Mouse (Mus musculus) gastrocnemius, adult 18-20 months (tissue): ENCODE measurements at regions not wholly inside any gene's neighbourhood (a gene's known extent, or its start where the extent isn't known, plus 50 kb on each side); places are given as distances from the start of the nearest gene placed in this dataset.

Experiments used
- DNase-seq: peaks from one replicate; pipeline ENCODE4 v3.0.0; 2021; ENCODE audit warnings: low spot score

DNA sequence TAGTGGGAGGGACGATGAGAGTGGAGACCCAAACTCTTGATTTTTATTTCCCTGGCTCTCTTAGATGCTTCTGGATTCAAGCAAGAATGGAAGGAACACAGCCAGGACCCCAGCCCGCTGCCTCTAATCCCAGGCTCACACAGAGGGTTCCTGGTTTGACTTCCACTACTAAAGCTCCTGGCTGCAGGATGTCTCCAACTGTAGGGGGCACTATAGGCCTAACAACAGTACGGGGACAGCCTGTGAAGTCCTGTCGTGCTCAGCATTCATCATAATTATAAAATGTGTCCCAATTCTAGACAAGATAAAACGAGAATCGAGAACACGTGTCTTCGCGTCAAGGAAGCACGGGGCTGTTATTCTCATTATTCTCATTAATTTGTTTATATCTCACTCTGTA is 254.3 kb upstream of the Kcnab2 start:
- DNase-seq: no peak

DNA sequence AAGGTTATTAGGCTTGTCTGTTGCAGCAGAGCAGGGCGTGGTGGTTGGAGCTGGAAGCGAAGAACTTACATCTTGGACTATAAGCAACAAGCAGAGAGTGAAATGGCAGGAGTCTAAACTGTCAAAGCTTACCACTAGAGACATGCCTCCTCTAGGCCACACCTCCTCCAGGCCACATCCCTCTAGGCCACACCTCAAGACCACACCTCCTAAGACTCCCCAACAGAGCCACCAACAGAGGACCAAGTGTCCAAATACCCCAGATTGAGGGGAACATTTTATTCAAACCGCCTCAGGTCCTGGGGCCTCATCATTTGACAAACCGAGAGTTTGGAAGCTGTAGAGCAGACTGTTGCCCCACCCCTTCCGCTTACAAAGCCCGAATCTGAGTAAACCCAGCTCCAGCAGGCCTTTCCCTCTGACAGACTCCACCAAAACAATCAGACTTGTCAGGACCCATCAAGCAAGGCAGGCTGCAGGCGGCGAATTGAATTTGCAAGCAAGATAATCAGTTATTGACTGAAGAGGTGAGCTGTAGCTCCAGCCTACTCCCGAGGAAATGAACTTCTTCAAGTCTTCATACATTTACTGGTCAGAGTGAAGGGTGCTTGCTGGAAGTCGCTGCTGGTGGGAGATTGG is 253.5 kb upstream of the Kcnab2 start:
- no peak for DNase-seq

DNA sequence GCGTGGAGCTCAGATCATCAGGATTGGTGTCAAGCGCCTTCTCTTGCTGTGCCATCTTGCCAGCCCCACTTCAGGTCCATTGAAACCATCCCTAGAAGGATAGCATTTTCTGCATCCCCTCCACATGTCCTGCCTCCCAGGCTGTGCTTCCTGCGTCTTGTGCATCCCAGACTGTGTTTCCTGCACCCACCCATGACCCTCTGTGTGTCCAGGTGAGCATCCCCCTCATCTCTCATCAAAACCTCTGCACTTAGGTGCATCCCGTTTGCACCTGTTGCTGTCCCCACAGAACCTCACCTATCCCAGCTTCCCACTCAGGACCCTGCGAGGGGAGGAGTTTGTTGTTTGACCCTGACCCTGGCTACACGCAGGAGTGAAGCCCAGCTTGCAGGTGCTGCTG is 251.8 kb upstream of the Kcnab2 start:
- no peak for DNase-seq

DNA sequence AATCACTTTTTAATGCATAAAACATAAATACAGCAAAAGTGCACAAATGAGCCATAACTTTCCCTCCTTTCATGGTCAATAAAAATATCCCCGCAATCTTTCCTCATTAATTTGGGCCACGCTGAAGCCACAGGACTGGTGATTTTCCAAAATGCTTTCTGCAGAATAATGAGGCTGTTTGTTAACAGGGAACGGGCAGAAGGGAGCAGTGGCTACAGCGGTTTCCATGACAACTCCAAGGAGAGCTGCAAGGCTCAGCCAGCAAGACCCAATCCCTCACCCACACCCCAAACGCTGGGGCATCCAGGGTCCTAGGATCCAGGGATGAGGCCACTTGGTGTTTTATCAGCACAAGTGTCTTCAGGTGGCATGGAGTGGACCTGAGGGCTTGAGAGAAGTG is 248.2 kb upstream of the Kcnab2 start:
- DNase-seq: no peak

DNA sequence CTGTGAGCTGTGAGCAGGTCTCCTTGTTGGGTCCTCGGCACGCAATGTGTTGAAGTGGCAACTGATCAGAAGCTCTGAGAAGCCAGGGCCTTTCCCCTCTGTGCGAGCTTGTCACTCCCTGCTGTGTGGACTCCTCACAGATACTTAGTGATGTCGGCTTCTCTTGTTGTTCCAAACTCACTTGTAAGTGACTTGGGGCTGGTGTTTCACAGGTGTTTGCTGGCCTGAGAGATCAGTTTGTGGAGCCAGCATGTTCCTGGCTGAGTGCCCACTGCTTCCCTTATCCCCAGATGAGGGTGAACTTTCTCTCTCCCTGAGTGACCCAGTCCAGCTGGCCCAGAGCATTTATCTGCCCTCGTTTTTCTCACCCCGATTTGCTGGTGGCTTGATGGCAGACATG is 247.8 kb upstream of the Kcnab2 start:
- DNase-seq: no peak

DNA sequence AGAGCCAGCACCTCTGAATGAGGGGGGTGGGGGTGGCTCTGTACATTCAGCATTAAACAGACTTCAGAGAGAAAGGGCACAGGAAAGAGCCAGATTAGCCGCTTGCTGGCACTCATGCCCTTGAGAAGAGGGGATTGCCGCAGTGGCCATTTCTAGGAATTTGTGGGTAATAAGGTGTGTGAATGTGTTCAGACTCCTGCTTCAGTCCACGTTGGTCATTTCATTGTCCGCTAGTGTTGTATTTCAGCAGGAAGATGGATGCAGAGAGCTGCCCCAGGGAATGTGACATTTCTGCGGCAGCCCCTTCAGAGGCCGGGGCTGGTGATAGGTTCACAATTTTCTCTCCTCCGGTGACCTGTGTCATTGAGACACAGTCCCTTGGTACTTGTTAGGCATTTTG is 247.1 kb upstream of the Kcnab2 start:
- DNase-seq: no peak

GRCm38 (mm10) chr4:152724026-152724425 is 246.4 kb upstream of the Kcnab2 start:
- no peak for DNase-seq

- no peak for DNase-seq
These were observed 242.9 kb upstream of the Kcnab2 start for GRCm38 (mm10) chr4:152720528-152720927.

DNA sequence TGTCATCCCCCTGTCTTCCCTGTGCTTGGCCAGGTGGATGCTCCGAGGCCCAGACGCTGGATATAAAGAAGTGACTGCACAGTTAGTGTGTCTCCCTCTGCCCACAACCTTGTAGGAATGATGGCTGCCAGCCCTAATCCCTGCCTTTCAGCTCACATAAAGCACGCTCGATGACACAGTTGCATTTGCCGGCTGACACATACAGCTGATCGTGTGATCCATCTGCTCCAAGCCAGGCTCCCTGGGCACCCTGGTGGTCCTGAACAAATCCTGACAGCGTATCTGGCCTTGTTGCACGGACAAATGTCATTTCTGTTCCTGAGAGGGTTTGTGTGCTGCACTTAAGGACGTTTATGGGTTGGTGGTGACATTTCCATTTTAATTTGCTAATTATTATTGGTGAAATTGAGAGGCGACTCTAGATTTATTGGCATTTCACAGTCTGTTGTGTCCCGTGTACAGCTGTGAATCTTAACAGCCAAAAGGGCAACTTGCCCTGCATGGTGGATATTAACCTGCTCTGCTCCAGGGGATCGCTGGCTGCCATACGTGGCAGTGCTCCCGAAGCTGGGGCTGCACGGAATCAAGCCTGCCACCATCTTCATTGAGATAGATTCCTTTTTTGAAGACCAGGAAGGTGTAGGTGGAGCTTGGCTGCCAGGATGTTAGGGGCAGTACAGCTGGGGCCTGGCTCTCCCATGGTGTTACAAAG is 241.9 kb upstream of the Kcnab2 start:
- no peak for DNase-seq

DNA sequence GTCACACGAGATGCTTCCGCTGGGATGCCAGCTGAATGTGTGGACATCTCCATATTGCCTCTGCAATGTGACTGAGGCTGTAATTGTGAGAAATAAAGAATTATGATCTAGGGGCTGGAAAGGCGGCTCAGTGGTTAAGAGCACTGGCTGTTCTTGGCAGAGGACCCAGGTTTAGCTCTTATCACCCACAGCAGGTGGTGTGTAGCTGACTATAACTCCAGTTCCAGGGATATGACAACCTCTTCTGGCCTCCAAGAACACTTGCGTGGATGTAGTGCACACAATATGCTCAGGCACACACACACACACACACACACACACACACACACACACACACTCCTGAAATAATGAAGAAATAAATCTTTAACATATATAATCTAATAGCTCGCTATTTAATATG is 232.7 kb upstream of the Kcnab2 start:
- no peak for DNase-seq

DNA sequence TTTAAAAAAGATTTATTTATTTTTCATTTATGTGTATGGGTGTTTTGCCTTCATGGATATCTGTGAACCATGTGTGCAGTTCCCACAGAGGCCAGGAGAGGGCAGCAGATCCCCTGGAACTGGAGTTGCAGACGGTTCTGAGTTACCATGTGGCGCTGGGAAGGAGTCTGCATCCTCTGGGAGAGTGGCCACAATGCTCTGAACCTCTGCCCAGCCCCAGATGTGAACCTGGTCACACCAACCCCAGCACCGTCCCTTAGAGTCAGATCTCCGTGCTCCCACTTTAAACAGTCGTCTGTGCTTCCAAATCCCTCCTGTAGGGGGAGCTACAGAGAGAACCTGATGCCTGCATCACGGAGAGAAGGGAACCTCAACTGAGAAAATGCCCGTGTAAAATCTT is 222.5 kb upstream of the Kcnab2 start:
- no peak for DNase-seq

DNA sequence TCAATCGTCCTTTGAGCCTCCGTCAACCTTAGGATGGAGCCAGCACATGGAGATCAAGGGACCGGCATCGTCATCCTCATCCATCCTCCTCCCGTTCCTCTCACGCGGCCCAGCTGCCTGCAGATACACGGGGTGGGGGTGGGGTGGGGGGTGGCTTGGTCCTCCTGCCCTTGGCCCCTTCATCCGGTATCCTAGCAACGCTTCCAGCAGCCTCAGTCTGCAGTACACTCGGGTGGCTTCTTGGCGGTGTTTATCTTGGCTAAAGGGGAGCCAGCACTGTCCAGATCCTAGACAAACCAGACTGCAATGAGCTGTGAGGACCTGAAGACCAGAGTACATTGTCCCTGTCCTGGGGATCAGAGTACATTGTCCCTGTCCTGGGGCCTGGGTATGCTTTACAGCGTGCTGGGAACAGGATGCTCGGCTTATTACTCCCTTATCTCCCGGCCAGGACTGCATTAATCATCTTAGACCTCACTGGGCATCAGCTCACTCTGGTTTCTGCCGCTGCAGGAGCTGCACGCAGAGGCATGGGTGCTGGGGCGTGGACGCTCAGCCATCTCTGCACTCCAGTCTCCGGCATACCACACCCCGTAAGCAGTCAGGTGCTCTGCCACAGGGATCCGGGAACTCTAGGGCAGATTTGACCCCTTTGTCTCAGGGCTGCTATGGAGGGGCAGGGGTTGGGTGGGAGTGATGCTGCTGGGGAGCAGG is 219.7 kb upstream of the Kcnab2 start:
- no peak for DNase-seq

DNA sequence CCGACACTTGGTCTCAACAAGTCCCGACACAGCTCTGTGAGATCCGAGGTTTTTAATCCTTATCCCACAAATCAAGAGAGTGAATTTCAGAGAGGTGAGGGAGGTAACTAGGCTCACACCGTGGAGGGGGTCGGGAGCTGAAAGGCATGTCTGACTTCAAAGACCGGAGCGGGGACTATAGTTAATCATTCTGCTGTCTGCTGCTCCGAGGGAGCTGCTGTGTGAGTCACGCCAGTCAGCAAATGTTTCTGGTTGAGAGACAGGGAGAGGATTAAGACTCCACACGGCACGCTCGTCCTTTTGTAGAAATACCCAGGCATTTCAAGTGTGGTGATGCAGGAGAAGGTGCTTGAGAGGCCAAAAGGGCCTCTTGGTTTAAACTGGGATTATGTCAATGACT is 214.1 kb upstream of the Kcnab2 start:
- no peak for DNase-seq

DNA sequence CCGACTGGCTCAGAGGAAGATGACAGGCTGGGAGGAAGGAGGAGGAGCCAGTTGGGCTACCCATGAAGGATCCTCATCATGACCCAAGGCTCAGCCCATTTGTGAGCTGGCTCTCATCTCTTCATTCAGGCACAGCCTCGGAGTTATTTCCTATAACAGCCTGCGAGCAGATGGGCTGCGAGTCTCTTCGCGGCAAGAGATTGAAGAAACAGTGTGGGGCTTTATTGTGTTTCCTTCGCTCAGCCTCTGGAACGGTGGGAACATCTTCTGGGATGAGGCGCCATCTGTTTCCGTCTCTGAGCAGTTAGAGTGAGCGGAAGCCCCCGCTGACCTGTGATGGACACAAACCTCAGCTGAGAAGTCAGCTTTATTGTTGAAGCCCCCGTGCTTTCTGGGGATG is 213.6 kb upstream of the Kcnab2 start:
- no peak for DNase-seq

DNA sequence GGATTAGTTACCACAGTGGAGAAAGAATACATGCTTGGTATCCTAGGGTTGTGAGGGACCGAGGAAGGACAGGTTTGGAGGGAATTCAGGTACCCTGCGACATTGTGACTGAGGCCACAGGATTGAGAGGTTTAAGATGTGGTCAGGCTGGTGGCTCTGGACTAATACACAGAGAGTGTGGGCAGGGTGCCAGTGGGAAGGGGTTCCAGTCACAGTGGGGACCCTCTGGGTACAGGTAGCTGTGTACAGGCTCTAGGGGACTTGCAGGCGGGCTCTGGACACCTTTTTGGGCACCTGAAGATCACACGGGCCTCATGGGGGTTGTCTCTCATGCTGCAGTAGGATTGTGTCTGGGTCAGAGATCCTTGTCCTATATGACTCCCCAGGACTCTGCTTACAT is 213.1 kb upstream of the Kcnab2 start:
- no peak for DNase-seq

DNA sequence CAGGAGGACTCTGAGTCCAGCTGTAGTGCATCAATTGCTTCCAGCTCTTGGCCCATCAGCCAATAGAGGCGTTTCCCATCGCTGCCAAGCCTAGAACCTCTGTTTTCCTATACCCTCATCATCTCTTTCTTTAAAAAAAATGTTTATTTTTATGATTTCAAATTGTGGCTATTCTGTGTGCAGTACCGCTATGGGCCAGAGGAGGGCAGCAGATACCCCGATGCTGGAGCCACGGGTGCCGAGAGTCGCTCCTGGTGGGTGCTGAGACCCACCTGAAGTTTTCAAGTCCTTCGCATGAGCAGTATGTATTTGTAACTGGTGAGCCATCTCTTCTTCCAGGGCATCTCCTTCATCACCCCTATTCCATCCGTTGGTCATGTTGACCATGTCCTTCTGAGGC is 212.2 kb upstream of the Kcnab2 start:
- no peak for DNase-seq

DNA sequence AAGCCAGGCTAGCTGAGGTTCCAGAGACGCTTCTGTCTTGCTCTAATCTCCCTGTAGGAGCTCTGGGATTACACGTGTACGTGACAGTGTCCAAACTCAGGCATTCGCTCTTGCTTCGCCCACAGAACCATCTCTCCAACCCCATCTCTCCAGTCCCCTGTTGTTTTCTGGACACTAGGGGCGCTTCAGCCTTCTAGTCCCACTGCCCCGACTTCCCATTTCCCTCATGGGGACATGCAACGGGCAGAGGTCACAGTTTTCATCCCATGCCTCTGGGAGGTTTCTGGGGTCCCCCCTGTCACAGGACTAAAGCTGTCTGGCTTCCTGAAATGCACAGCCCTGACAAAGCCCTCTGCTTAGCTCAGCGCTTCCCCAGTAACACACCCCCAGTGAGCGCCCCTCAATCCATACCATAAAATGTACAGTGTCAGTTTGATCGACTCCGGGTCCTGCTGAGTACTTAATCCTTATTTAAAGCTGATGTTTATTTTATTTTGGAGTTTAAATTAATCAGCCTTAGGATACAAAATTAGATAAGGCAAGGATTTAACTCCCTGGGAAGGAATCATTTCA is 208.9 kb upstream of the Kcnab2 start:
- DNase-seq: no peak

GRCm38 (mm10) chr4:152674140-152674539 is 196.5 kb upstream of the Kcnab2 start:
- DNase-seq: no peak

DNA sequence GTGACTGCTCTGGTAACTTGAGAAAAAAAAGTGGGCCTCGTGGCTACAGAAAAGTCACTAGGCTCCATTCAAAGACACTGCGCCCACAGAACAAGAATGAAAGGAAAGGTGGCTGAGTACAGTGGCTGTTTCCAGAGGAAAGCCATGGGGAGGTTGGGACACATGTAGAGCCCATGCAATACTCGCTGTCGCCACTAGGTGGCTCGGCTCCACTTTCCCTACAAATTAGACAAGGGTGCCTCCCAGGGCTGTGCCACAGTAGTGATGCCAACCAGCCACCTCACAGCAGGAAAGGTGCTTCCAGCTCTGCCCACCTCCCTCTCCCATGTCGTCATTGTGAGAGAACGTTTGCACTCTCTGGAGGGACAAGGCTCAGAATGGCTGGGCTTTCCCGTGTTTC is 185.8 kb upstream of the Kcnab2 start:
- no peak for DNase-seq

GRCm38 (mm10) chr4:152663069-152663468 is 185.4 kb upstream of the Kcnab2 start:
- no peak for DNase-seq

GRCm38 (mm10) chr4:152662439-152662838 is 184.8 kb upstream of the Kcnab2 start:
- DNase-seq: no peak

- no peak for DNase-seq
These were observed 172.5 kb upstream of the Kcnab2 start for GRCm38 (mm10) chr4:152650198-152650597.

- no peak for DNase-seq
These were observed 169.9 kb upstream of the Kcnab2 start for GRCm38 (mm10) chr4:152647620-152648019.
